Mouse (Mus musculus): ENCODE measurements around the gene Tcap.
A peak's percentile ranks its signal among the peaks of the same experiment; 100 is the strongest.
"Not testable (repeated sequence)": the region's sequence is repeated elsewhere in the genome, so short reads cannot be mapped to it uniquely, and the experiment has no call there.

Tcap gene

DNA sequence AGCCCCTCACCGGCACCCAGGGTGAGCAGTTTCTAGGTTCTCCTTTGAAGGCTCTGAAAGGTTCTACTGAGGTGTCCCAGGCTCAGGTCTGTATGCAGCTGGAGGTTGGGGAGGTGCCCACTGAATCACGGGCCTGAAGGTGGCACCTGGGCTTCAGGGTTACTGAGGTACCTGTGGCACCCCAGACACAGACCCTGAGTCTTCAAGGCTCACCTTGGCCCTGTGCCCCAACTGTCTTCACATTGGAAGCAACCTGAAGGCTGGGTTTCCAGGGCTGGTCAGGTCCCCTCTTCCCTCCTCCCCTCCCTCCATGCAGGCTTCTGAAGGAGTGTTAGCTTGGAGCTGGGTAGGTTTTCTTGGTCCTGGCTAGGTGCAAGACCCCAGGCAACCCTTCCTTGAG lies 2.0 kb upstream of the Tcap start:
- DNase-seq (ENCODE audit: low spot score in 2 of 2) = no peak

DNA sequence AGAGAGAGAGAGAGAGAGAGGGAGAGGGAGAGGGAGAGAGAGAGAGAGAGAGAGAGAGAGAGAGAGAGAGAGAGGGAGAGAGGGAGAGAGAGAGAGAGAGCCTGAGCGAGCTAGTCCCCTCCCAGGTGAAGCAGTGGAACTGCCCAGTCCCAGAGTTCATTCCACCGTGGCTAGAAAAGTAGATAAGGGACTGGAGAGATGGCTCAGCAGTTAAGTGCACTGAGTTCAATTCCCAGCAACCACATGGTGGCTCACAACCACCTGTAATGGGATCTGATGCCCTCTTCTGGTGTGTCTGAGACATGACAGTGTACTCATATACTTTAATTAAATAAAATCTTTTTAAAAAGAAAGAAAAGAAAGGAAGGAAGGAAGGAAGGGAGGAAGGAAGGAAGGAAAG lies 1.2 kb upstream of the Tcap start:
- DNase-seq (ENCODE audit: low spot score in 2 of 2) = not testable (repeated sequence)

DNA sequence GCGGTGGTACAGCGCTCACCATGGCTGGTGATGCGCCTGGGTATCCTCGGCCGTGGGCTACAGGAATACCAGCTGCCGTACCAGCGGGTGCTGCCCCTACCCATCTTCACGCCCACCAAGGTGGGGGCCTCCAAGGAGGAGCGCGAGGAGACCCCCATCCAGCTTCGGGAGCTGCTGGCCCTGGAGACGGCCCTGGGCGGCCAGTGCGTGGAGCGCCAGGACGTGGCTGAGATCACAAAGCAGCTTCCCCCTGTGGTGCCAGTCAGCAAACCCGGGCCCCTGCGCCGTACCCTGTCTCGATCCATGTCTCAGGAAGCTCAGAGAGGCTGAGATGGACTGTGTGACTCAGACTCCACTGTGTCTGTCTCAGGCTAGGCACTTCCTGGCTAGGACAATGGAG lies 605 bp downstream of the Tcap start:
- DNase-seq (ENCODE audit: low spot score in 2 of 2) = no peak

DNA sequence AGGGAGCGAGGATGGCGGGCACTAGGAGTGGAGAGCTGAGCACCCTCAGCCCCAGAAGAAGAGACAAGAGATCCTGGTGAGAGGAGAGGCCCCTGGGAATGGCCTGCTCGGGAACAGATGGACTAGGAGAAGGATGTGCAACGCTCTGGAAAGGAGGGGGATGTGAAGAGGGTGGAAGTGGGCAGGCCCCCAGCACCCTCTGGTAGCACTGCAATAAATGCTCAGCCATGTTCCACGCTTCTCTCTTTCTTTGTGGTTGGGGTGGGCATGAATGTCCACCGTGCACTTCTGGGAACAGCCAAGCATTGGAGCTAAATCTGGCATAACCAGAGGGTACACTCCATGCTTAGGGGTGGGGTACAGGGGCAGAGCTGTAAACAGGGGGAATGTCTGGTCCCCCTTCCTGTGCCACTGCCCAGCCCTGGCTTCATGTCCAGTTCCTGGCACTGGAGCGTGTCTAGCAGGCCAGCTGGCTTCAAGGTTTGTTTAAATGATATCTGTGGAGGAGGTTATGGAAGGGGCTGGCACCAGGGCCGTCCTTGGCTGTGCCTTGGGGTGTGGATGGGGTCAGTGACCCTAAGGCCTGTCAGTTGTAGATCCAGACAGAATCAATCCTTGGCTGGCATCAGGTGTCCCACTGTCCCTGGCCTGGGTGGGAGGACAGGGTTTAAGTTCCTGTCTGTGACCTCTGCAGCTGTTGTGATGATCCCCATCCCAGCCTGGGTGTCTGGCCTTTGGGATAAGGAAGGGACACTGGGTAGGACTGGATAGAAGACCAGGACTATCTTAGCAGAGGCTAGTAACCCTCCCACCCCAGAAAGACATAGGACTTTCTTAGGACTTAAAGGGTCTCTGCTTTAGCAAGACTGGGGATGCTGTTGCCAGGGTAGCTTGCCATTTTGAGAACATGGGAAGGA lies 1.4 kb downstream of the Tcap start:
- no peak for DNase-seq (ENCODE audit: low spot score in 2 of 2)

DNA sequence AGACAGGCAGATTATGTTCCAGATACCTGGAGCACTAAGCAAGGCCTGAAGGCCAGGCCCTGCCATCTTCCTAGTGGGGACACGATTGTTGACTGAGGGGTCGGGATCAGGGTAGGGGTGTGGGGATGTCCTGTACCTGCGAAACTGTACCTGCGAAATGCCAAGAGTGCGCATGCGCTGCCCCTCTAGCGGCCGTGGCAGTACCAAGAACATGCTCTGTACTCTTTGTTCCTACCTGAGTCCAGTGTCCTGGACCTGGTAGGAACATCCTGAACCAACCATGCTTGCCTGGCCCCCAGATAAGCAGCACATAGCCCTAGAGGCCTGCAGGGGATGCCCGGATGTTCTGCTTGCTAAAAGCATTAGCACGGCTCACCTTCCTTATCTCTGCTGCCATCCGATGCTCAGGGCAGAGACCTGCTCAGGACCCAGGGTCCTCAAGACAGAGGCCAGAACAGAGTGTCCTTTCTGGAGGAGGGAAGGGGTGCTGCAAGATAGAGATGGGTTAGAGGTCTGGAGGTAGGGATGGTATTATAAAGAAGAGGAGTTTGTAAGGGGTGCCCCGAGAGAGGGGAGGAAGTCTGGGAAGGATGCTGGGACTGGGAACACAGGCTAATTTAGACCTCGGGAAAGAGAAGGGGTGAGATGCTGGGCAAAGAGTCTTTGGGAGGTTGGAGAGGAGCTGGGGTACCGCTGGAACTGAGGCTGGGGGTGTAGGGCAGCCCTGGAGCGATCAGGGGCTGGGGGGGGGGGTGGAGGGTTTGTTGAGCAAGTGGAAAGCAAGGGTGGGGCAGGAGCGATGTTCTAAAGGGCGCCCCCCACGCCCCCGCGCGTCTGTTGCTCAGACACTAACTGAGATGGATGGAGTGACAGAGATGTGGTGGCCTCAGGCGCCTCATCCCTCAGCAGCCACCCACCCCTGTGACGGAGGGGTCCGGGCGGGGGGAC lies 2.3 kb downstream of the Tcap start, which contains the start of gene Pnmt:
TSS of gene Pnmt (plus strand) at position 813 of the 948 bp plus-strand sequence.
- DNase-seq (ENCODE audit: low spot score in 2 of 2) = no peak

DNA sequence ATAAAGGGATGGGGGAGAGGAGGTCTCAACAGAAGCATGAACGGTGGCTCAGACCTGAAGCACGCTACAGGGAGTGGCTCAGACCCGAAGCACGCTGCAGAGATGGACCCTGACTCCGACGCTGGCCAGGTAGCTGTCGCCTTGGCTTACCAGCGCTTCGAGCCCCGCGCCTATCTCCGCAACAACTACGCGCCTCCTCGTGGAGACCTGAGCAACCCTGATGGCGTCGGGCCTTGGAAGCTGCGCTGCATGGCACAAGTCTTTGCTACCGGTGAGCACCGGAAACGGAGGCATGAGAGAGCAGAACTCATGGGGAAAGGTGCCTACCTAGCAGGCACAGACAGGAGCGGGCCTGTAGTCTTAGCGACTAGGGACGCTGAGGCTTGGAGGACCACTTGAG lies 3.0 kb downstream of the Tcap start:
- DNase-seq (ENCODE audit: low spot score in 2 of 2) = no peak

DNA sequence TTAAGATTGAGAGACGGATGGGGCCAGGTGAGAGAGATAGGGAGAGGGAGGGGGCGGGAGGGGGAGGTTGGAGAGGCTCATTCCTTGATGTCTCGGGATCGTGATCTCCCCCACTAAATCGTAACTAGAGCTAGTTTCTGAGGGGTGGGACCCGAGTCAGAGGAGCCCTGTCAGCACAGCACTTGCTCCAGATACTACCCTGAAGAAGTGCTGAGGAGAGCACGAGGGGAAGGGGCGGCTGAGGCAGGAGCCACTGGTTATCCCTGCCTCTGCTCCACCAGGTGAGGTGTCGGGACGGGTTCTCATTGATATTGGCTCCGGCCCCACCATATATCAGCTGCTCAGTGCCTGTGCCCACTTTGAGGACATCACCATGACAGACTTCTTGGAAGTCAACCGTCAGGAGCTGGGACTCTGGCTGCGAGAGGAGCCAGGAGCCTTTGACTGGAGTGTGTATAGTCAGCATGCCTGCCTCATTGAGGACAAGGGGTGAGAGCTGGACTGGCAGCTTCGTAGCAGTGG lies 3.5 kb downstream of the Tcap start:
- no peak for DNase-seq (ENCODE audit: low spot score in 2 of 2)

DNA sequence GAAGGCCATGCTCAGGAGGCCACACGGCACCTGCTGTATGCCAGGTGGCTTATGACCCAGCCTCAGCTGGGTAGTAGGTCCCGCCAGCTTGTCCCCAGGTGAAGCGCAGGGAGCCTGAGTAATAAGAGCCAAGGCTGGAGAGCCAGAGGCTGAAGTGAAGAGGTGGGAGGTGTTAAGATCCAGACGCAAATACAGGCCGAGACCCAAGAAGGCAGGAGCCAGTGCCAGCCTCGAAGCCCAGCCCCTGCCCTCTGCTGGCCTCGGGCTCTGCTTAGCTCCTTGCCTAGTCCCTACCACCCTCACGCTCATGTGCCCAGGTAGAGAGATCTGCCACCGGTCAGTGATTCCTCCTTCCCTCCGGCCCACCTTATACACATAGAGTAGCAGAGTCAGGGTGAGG lies 4.7 kb downstream of the Tcap start:
- DNase-seq (ENCODE audit: low spot score in 2 of 2) = no peak

DNA sequence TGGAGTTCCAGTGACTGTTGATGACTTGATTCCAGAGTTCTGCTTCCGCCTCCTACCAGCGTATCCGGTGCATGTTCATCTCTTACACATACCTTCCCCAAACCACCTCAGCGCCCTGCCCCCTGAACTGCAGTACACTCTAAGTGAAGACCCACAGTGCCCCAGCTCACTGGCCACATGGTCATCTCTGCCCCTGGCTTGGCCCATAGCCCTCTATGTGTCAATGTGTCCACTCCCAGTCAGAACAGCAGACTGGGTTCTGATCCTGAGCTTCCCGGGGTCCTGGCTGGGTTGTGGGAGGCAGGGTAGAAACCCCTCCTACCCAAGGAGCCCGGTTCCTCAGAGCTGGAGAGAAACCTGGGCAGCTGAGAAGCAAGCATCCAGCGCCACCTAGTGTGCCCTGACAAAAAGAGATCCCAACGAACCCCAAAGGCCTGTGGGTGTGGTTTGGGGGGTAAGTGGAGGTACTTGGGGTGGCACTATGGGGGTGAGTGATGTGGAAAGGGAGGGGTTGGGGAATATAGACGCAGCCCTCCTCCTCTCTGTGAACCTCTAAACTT lies 5.7 kb downstream of the Tcap start:
- DNase-seq (ENCODE audit: low spot score in 2 of 2) = peak in 1 of 2 experiments; percentile 63

DNA sequence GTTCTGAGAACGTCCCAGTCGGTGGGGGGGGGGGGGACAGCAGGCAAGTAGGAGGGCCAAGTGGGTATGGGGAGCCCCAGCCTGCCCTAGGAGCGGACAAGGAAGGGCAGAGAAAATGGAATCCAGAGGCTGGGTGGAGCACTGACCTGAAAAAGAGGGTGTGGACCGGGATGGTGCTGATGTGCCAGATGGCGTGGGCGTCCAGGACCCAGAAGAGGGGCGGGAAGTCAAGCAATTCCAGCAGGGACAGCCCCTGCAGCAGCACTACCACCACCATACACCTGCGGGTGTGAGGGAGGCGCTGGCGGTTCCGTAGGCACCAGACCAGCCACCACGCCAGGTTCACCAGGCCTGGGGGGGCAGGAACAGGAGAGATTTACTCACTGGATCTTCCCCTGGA lies 6.5 kb downstream of the Tcap start:
- DNase-seq (ENCODE audit: low spot score in 2 of 2) = no peak

DNA sequence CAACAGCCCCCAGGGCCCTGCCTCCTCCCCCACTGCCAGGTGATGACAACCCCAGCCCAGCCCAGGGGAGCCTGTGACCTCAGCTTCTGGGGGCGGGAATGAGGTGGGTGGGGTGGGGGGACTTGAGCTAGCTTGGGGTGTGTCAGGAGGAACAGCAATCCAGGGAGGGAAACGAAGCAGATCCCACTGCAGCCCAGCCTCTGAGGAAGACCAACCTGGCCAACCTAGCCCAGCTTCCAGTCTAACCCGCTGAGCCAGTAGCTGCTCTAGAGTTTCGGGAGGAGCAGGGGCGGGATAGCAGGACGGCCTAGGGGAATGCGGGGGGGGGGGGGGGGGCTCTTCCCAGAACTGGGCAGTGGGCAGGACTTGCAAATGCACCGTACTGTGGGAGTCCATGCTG lies 8.4 kb downstream of the Tcap start:
- DNase-seq (ENCODE audit: low spot score in 2 of 2) = no peak

DNA sequence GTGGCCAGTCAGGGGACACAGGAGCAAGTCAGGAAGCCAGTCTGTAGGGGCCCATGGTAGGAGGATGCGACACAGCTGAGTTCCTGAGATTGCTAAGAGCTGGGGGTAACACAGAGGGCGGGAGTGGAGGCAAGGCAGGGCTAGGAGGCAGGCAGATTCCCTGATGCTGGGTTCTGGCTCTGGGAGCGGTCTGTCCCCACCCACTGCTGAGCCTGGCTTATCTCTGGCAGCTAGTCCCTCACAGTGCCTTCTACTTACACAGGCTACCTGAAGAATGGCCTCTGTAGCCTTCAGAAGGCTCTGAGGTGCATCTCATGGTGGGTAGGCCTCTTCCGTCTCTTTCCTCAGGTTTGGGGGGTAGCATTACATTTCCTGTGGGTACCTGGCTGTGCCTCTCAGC lies 9.0 kb downstream of the Tcap start:
- DNase-seq (ENCODE audit: low spot score in 2 of 2) = no peak

DNA sequence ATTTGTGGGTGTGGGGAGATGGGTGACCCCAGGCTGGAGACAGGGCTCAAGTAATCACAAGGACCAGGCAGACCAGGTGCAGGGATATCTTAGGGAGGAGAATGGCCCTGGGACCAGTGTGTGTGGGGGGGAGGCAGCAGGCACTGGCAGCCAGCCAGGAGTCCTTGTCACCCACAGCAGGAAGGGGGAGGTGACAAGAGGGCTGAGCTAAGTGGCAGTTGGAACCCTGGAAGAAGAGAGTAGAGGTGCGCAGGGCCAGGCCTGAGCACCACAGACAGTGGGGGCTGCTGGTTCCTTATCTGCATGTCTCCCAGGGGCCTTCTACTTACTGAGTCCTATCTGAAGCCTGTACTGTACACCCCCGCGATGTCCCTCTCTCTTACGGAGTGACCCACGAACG lies 9.7 kb downstream of the Tcap start:
- no peak for DNase-seq (ENCODE audit: low spot score in 2 of 2)

DNA sequence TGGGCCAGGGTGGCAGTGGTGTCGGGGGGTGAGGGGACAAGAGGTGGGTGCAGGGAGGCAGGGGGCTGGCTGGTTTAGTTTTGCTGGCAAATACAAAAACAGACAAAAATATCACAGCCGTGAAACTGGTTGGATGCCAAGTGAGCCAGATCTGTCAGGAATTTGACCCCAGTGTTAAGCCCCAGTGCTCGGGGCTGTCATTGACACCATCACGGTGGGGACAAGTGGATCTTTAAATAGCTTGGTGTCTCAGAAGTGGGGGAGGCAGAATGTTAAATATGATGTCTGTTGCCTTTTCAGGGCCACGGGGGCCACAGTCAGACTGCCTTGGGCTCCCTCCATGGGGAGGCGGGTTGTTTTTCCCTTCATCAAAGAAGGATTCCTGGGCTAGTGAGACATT lies 10.7 kb downstream of the Tcap start:
- no peak for DNase-seq (ENCODE audit: low spot score in 2 of 2)

DNA sequence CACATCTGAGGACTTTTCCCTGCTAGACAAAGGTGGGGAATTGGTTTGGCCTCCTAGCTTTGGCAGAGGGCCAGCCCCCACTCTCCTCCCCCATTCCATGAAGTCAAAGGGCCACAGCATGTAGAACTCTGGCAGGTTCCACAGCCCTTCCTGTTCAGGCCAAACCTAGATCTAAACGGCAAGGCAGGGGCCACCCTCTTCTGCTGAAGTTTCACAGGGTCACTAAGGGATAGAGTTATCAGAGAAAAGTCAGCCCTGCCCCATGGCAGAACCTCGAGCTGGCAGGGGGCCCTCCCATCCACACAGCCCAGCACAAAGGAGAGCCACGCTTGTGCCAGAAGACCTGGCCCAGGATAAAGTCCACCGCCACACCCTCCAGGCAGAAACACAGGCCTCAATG lies 11.4 kb downstream of the Tcap start:
- DNase-seq (ENCODE audit: low spot score in 2 of 2) = no peak

DNA sequence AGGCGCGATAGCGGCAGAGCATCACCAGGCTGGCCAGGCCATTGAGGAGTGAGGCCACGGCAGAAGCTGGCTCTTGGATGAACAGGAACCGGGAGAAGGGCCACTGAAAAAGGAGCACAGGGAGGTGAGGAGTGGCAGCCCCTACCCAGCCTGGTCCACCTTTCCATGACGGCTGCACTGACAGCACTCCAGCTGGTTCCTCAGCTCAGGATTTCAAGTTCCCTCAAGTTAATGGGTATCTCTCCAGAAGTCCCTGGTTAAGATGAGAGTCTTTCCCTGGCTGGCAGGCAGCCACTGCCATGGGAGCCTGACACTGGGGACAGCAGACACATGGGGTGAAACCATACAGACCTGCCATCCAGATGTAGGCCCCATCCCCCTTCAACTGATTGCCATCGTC lies 14.3 kb downstream of the Tcap start:
- no peak for DNase-seq (ENCODE audit: low spot score in 2 of 2)

DNA sequence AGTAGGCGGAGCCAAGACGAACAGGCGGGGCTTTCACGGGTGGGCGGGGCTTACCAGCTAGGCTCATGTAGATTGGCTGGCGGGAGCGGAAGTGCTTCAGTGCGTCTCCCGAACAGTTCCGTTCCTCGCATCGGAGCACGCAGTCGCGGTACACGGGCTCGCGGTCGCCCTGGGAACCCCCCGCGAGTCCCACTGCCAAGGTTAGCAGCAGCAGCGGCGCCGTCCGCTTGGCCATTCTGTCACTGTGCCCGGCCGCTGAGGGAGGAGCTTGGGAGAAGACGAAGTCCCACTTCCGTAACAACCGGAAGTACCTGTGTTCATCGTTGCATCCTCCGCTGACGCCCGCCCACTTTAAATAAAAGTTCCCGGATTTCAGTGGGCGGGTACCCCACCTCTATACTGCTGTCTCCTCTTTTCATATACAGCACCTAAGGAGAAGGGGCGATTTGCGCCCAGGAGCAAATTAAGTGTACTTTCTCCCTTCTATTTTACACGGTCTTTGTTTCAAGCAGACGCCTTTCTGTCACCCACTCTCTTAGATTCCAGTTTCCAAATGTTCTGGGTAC lies 16.6 kb downstream of the Tcap start, which contains the start of gene Pgap3:
TSS of gene Pgap3 (minus strand) at position 330 of the 566 bp plus-strand sequence.
- peak; percentile 87 for DNase-seq (ENCODE audit: low spot score in 2 of 2)

DNA sequence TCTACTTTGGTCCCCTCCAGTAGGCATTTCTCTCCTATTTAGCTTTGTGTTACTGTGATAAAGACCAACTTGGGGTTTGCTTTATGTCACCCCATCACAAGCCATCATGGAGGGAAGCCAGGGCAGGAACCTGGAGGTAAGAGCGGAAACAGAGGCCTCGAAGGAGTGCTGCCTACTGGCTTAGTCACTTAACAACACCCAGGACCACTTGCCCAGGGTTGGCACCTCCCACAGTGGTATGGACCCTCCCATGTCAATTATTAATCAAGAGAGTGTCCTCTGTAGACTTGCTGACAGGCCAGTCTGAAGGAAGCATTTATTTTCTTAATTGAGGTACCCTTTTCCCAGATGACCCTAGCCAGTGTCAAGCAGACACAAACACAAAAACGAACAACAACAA lies 17.2 kb downstream of the Tcap start:
- DNase-seq (ENCODE audit: low spot score in 2 of 2) = no peak

DNA sequence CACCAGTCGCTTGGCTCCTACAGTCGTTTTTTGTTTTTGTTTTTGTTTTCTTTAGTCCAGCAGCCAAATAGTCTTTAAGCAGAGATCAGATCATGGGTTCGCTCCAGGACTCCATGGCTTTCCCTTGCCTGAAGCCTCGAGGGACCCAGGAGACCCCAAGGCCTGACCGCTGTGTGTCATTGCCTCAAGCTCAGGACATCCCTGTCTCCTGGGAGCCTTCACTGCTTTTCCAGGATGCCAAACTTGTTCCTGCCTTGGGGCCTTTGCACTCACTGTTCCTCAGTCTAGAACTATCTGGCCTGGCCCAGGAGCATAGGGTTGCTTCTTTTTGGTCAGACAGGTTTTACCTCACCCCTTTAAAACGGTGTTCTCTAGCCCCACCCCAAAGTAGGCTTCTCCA lies 23.0 kb downstream of the Tcap start:
- no peak for DNase-seq (ENCODE audit: low spot score in 2 of 2)

DNA sequence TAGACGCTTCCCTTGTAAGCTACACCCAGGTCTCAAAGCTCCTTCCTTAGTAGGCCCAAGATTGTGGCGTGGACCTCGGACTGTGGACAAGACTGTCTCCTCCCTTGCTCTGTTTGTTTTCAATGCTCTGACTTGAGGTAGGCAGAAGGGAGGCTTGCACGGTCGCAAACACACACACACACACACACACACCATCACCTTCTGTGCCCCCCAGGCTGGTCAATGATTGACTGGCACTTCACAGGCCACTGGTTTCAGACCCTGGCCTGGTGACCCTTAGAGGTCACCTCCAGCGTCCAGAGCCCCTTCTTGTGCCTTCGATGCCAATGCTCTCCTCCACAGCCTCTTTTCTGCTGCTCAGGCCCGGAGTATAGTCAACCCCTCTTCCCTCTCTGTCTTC lies 25.3 kb downstream of the Tcap start:
- DNase-seq (ENCODE audit: low spot score in 2 of 2) = no peak

DNA sequence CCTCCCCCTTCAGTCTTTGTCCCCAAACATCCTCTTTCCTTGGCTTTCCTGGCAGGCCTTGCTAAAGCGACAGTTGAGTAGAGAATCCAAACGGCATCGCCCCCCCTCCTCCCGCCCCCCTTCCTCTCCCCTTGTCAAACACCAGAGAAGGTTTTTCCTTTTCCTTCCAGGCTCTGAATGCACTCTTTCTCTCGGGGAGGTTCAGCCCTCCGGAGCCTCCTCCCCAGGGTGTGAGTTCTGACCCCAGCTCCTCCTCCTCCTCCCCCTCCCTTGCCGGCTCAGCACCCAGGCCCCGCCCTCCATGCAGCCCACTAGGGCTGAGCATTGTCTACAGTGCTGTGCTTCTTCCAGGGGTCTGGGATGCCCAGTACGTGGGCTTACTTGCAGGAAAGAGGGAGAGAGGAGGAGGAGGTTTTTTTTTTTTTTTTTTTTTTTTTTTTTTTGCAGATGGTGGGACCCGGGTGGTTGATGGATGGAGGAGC lies 25.8 kb downstream of the Tcap start:
- DNase-seq (ENCODE audit: low spot score in 2 of 2) = no peak
